Mouse (Mus musculus) hindbrain, embryonic 16.5 days (tissue): ENCODE measurements around the gene Cycs. TPM values are rescaled to one million over a fixed set of nuclear protein-coding genes. Genes with fewer than 3 reads are reported as not detected.

Source experiments
- ATAC-seq: fragments of 200-750 bp; cut with Nextera tagmentation; 2 replicates; pipeline ENCODE4 v1.8.0; 2017; ENCODE audit warnings: moderate TSS enrichment, moderate library complexity
- H3K27ac ChIP-seq: fragments of 300-500 bp; sonication (generic); 2 replicates; pipeline ENCODE4 v1.5.1; 2014; ENCODE audit warnings: low read depth, mild to moderate bottlenecking, control low read depth, low read length, moderate library complexity
- H3K27me3 ChIP-seq: fragments of 300-500 bp; sonication (generic); replicated peaks from 2 replicates; pipeline ENCODE4 v1.6.1; 2014; ENCODE audit warnings: low read length; ENCODE audit not compliant: control insufficient read depth, insufficient read depth
- H3K36me3 ChIP-seq: fragments of 300-500 bp; sonication (generic); 2 replicates; pipeline ENCODE4 v1.6.1; 2014; ENCODE audit warnings: mild to moderate bottlenecking, low read length, moderate library complexity, mixed read lengths; ENCODE audit not compliant: control insufficient read depth, insufficient read depth
- H3K4me1 ChIP-seq: fragments of 300-500 bp; sonication (generic); 2 replicates; pipeline ENCODE4 v1.6.1; 2014; ENCODE audit warnings: low read depth, low read length; ENCODE audit not compliant: control insufficient read depth, insufficient read depth
- H3K4me2 ChIP-seq: fragments of 300-500 bp; sonication (generic); 2 replicates; pipeline ENCODE4 v1.6.1; 2014; ENCODE audit warnings: mild to moderate bottlenecking, low read length, control low read depth, moderate library complexity
- H3K4me3 ChIP-seq: fragments of 300-500 bp; sonication (generic); 2 replicates; pipeline ENCODE4 v1.5.1; 2014; ENCODE audit warnings: mild to moderate bottlenecking, low read length, control low read depth, moderate library complexity
- H3K9ac ChIP-seq: fragments of 300-500 bp; sonication (generic); 2 replicates; pipeline ENCODE4 v1.6.1; 2014; ENCODE audit warnings: low read depth, mild to moderate bottlenecking, control low read depth, low read length, moderate library complexity
- H3K9me3 ChIP-seq: fragments of 300-500 bp; sonication (generic); 2 replicates; pipeline ENCODE4 v1.6.1; 2014; ENCODE audit warnings: mild to moderate bottlenecking, low read length, moderate library complexity; ENCODE audit not compliant: control insufficient read depth
- WGBS: fragments of 180-500 bp; shearing (Covaris S2); extraction: QIAGEN DNeasy Blood & Tissue Kit; methylation state at CpG from one replicate; pipeline ENCODE4 v1.1.7; 2014; 5-methylcytosine and 5-hydroxymethylcytosine counted together
- polyA plus RNA-seq: library from polyadenylated mRNA; unstranded; fragments of >200 nt; fragmentation: Nextera tagmentation; extraction: Ambion mirVana; gene quantifications from 2 replicates; pipeline ENCODE4 v1.2.1, GENCODE M21; 2015

Cycs gene
- polyA plus RNA-seq, result 79.2 and 91.1 TPM in 2 replicates

- Histone ChIP-seq H3K27me3 (no peaks in the 10 kb centered on the region), H3K36me3 (peaks cover 6% of the 10 kb centered on the region), H3K9ac (peak within 1 kb of the TSS; percentile 84), H3K4me2 (peak within 1 kb of the TSS; percentile 91), H3K4me3 (peak within 1 kb of the TSS; percentile 88), H3K9me3 (no peaks in the 10 kb centered on the region), H3K4me1 (peaks cover 8% of the 10 kb centered on the region), H3K27ac (peak within 1 kb of the TSS; percentile 89)
- WGBS, result under 1% methylated on average over 78 of the region's 78 CpGs
- peak; percentile 99 for ATAC-seq
These were observed at the start of gene Cycs for GRCm38 (mm10) chr6:50566141-50566996. Cycs (minus strand) TSS chr6:50566538.

GRCm38 (mm10) chr6:50601620-50602019 is 35.3 kb upstream of the Cycs start:
- no peaks in the 10 kb centered on the region for H3K9me3 ChIP-seq
- 26% methylated on average over 4 of the region's 4 CpGs for WGBS
- H3K4me3 ChIP-seq, result no peak overlapping the region
- H3K36me3 ChIP-seq, result no peaks in the 10 kb centered on the region
- H3K4me2 ChIP-seq, result no peak overlapping the region
- H3K27ac ChIP-seq, result no peak overlapping the region
- H3K4me1 ChIP-seq, result no peaks in the 10 kb centered on the region; the same call in 1 of the 2 replicates
- no peak overlapping the region for H3K9ac ChIP-seq
- no peaks in the 10 kb centered on the region for H3K27me3 ChIP-seq
- no peak for ATAC-seq

GRCm38 (mm10) chr6:50598560-50598959 is 32.2 kb upstream of the Cycs start:
- H3K27ac ChIP-seq, result no peak overlapping the region
- H3K4me3 ChIP-seq, result no peak overlapping the region
- H3K4me2 ChIP-seq, result no peak overlapping the region
- no peaks in the 10 kb centered on the region for H3K9me3 ChIP-seq
- 44% methylated on average over 5 of the region's 5 CpGs for WGBS
- no peaks in the 10 kb centered on the region; the same call in 1 of the 2 replicates for H3K4me1 ChIP-seq
- ATAC-seq, result no peak
- no peaks in the 10 kb centered on the region for H3K36me3 ChIP-seq
- no peak overlapping the region; the same call in 1 of the 2 replicates for H3K9ac ChIP-seq
- no peaks in the 10 kb centered on the region for H3K27me3 ChIP-seq

- ATAC-seq, result peak; percentile 94
- no peaks in the 10 kb centered on the region for H3K36me3 ChIP-seq
- under 1% methylated on average over 61 of the region's 62 CpGs for WGBS
These were observed 30.2 kb upstream of the Cycs start, which contains the start of gene 4921507P07Rik for GRCm38 (mm10) chr6:50596301-50597211. 4921507P07Rik (minus strand) TSS chr6:50596632.

GRCm38 (mm10) chr6:50594372-50594771 is 28.0 kb upstream of the Cycs start:
- ATAC-seq, result no peak
- Histone ChIP-seq H3K4me2 (no peak overlapping the region), H3K9me3 (no peaks in the 10 kb centered on the region), H3K36me3 (no peaks in the 10 kb centered on the region), H3K4me1 (no peaks in the 10 kb centered on the region; the same call in 1 of the 2 replicates), H3K27ac (no peak overlapping the region), H3K27me3 (no peaks in the 10 kb centered on the region), H3K9ac (no peak overlapping the region), H3K4me3 (no peak overlapping the region)
- WGBS, result 87% methylated on average over 2 of the region's 2 CpGs

More at GRCm38 (mm10) chr6:50596301-50597211, 30.2 kb upstream of the Cycs start, which contains the start of gene 4921507P07Rik:
- H3K27me3 ChIP-seq, result no peaks in the 10 kb centered on the region
- no peaks in the 10 kb centered on the region; the same call in 1 of the 2 replicates for H3K4me1 ChIP-seq
- H3K4me3 ChIP-seq, result peak within 1 kb of the TSS; percentile 54
- H3K9ac ChIP-seq, result peak within 1 kb of the TSS; percentile 75
- no peaks in the 10 kb centered on the region for H3K9me3 ChIP-seq
- H3K27ac ChIP-seq, result peak within 1 kb of the TSS; percentile 51; the same call in 1 of the 2 replicates
- peak within 1 kb of the TSS; percentile 79 for H3K4me2 ChIP-seq

GRCm38 (mm10) chr6:50593334-50593845 is 27.1 kb upstream of the Cycs start:
- Histone ChIP-seq H3K27me3 (no peaks in the 10 kb centered on the region), H3K9me3 (no peaks in the 10 kb centered on the region), H3K27ac (no peak overlapping the region), H3K9ac (no peak overlapping the region), H3K4me1 (no peaks in the 10 kb centered on the region; the same call in 1 of the 2 replicates), H3K4me3 (no peak overlapping the region), H3K36me3 (no peaks in the 10 kb centered on the region), H3K4me2 (no peak overlapping the region)
- ATAC-seq, result no peak
- 70% methylated on average over 10 of the region's 10 CpGs for WGBS

GRCm38 (mm10) chr6:50590234-50590633 is 23.9 kb upstream of the Cycs start:
- WGBS, result 87% methylated on average over 3 of the region's 3 CpGs
- H3K36me3 ChIP-seq, result no peaks in the 10 kb centered on the region
- H3K27me3 ChIP-seq, result no peaks in the 10 kb centered on the region
- no peak overlapping the region for H3K27ac ChIP-seq
- no peak overlapping the region for H3K4me2 ChIP-seq
- H3K4me1 ChIP-seq, result no peaks in the 10 kb centered on the region
- ATAC-seq, result no peak
- H3K9ac ChIP-seq, result no peak overlapping the region
- no peak overlapping the region for H3K4me3 ChIP-seq
- no peaks in the 10 kb centered on the region for H3K9me3 ChIP-seq

- Histone ChIP-seq H3K27ac (no peak overlapping the region), H3K4me3 (no peak overlapping the region), H3K36me3 (no peaks in the 10 kb centered on the region), H3K27me3 (no peaks in the 10 kb centered on the region), H3K9me3 (no peaks in the 10 kb centered on the region), H3K9ac (no peak overlapping the region), H3K4me2 (no peak overlapping the region), H3K4me1 (no peaks in the 10 kb centered on the region)
- ATAC-seq, result no peak
- WGBS, result 98% methylated on average over 1 of the region's 1 CpGs
These were observed 21.9 kb upstream of the Cycs start for GRCm38 (mm10) chr6:50588251-50588650.
